Mouse (Mus musculus) forelimb bud, embryonic 11.5 days (tissue): ENCODE data around the gene Olfr60.

ENCODE experiments used
- DNase-seq: peaks from one replicate; pipeline ENCODE4 v3.0.0-alpha.2; 2012; ENCODE audit warnings: low read depth, low spot score

The Olfr60 gene

DNA sequence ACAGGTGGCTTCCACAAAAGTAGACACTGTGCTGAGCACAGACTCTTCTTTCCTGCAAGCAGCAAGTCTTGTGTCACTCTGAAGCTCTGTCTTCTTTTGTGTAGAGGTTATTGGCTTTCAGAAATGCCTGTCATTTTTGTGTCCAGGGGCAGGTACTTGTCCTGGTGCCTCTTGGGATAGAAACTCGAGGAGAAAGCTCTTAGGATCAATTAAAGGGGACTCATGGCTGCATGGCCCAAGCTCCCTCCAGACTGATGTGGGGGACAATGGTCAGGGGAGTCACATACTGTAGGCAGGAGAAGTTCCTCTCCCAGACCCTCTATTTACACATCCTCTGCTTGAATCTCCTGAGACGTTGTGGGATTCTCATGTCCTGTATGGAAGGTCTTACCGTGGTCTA, at the start of gene Olfr60:
Gene Olfr60 (minus strand): TSS at position 101 of the 400 bp plus-strand sequence.
- DNase-seq = no peak

DNA sequence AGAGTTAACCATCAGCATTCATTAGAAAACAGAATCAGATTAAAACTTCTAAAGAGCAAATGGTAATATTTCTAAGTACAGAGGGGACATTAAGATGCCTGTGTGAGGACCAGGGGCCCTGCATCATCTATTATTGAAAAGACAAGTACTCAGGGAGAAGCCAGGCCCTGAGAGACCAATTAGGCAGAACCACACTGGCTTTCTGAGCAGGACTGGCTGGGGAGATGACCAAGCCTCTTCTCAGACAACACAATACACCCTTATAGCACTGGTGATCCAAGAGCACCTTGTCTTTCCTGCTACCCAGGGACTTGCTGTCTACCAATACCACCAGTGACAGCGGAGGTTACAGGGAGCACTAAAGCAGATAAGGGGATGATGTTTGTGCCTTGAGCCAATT, 41.3 kb upstream of the Olfr60 start, which contains the start of gene Olfr531:
Gene Olfr531 (minus strand): TSS at position 101 of the 400 bp plus-strand sequence.
- DNase-seq = no peak

DNA sequence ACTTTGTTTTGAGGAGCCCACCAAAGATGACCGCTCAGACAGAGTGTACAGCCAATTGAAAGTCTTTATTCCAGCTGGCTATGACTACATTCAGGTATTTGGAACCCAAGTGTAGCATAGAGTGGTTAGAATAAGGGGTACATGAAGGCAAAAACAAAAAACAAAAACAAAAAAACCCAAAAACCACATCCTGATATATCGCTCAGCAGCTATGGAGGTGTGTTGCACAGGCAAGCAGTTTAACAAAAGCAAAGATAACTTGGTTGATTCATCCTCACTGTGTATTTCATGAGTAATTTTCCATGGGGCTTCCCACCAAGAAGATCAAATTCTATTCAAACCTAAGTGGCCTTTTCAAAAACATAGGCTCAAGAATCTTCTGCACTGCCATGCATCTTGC, 15.4 kb upstream of the Olfr60 start:
- DNase-seq = no peak

DNA sequence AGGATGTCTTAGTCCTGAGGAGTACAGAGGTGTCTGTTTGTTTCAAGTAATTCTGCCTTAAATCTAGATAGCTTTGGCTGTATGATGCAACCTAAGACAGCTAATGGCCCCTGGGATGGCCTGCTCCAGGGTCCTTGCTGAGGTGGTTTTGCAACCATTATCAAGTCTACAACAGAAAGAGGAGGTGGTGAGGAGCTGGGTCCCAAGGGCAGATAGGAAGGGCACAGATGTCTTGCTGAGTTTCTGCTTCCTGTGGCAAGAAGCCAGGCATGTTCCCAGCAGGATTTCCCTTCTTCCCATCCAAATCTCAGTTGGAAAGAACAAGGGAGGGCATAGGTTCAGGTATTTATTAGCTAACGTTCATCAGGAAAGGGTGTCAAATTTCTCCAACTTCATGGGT, 14.8 kb upstream of the Olfr60 start, which contains the start of gene Olfr530:
Gene Olfr530 (minus strand): TSS at position 101 of the 400 bp plus-strand sequence.
- no peak for DNase-seq

DNA sequence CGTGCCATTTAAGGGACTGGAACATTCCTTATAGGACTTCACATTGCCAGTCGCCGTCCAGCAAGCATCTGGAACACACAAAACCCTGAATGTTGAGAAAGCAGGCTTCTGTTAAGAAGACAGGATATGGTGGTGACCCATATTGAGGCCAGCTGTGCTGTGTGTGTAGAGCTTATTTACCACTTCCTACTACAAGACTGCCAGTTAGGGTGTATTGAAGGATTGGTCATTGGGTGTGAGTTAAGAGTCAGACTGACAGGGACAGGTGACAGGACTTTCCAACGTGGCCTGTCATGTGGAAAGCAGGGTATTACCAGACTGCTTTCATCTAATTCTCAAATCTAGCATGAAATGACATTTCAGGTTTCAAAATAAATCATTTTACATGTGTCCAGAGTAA, 12.8 kb upstream of the Olfr60 start:
- peak; percentile 6 for DNase-seq

DNA sequence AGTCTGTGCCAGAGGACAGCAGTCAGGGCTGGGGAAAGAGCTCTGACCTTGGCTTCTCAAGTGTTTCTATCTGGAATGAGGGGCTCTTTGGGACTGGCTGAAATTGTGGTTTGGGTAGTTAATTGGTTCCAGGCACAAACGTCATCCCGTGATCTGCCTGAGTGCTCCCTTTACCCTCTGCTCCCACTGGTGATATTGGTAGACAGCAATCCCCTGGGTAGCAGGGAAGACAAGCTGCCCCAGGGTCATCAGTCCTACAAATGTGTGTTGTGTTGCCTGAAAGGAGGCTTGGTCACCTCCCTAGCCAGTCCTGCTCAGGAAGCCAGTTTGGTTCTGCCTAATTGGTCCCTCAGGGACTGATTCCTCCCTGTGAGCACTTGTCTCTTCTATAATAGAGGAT, 27.8 kb downstream of the Olfr60 start, which contains the start of gene Olfr527:
Gene Olfr527 (plus strand): TSS at position 301 of the 400 bp plus-strand sequence.
- no peak for DNase-seq

DNA sequence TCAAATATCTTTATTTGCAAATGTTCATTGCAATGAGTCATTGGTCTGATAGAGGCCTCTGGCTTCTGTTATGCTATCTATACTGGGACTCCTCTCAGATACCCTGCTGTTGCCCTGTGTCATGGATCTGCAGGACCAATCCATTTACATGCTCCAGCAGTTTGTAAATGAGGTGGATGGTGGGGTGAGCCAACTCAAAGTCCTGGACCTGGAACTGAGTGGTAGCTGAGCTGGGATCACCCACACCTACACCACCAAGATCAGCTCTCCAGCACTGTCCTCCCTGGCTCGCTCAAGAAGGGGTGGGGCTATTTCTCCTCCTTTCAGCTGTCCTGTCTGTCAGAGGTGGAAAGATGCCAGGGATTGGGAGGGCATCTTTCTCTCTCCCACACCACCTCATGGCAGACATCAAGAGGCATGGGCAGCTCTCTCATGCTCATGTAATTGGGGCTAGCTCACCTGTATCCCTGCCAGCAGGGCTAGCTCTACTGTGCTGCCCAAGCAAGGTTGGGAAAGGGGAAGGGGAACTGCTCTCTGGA, 31.6 kb downstream of the Olfr60 start:
- DNase-seq = no peak

DNA sequence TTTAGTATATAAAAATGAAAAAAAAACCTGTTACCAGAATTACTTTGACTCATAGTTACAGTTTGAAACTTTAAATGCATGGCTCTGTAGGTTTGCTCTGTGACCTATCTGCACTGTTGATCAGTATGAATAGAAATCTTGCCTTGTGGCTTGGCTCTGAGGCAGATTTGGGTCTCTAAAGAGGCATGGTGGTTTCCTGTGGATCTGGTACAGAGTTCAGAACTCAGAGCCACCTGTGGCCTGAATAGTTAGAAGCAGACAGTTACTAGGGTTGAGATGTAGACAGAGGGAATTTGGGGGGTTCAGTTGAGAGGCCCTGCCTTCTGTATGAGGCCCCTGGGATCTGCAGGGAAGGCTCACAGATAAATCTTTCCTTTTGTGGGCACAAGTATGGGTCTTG, 40.3 kb downstream of the Olfr60 start:
- DNase-seq = no peak

DNA sequence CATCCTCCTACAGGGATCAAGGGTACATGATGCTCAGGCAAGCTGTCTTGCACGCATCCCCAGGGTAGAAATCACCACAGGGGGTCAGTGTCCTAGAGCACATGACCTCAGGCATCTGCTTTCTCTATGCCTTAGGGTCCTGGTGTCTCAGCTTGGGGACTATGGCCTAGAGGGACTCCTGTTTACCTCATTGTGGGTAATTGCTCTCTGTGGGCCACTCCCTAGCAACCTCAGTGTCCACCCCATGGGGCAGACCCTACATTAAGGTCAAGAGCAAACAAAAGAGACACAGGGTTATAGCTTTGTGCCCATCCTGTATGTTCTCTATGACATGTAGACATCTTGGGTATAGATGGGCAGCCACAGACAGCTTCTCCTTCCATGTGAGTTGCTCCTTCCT, 40.9 kb downstream of the Olfr60 start, which contains the start of gene Olfr525:
Gene Olfr525 (plus strand): TSS at position 301 of the 400 bp plus-strand sequence.
- DNase-seq = no peak

DNA sequence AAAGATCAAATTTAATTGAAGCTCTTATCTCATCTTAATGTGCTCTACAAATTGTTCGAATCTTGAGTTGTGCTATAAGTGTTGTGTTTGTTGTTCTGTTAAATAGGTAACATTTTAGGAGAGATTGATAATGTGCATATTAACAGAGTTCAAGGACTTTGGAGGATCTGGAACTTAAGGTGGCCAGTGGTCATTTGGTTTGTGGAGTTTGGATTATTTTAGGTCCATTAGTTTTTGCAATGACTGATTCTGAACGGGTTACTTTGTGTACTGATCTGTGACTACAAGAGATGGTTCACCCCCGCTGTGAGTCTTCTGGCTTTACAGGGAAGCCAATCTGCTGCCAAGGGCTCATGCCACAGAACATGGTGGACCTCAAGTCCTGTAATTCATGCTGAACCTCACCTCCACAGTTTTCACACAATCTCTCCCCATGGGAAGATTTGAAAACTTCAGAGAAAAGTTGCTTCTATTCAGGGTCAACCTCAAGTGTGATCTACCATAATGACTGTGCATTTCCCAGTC, 41.5 kb downstream of the Olfr60 start:
- DNase-seq = no peak

DNA sequence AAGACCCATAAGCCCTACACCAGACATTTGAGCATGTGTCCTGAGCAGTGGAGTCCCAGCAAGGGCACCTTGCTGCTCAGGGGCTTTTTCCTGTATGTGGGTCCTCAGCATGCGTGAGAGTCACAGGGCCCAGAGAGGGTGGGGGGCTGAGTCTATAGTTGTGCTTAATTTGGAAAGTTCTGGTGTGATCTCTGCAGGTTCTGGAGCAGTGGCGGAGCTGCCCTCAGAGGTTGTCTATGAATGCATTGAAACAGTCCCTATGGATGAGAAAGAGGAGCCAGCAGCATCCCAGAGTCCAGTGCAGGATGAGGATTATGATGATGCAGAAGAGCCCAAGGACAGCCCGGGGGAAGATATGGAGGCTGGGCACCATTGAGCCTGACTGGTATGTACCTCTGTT, 62.1 kb downstream of the Olfr60 start:
- DNase-seq = no peak

DNA sequence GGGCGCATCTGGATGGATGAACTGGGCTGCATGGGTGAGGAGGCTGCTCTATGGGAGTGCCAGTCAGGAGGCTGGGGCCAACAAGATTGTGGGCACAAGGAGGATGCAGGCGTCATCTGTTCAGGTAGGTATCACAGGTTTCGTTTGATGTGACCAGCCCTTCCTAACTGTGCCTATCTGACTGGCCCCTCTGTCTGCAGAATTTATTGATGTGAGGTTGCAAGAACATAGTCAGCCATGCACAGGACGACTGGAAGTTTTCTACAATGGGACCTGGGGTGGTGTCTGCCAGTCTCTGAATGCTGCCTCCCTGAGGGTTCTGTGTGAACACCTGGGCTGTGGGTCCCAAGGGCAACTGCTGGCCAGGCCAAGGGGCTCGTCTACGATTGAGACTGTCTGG, 64.6 kb downstream of the Olfr60 start:
- DNase-seq = no peak

DNA sequence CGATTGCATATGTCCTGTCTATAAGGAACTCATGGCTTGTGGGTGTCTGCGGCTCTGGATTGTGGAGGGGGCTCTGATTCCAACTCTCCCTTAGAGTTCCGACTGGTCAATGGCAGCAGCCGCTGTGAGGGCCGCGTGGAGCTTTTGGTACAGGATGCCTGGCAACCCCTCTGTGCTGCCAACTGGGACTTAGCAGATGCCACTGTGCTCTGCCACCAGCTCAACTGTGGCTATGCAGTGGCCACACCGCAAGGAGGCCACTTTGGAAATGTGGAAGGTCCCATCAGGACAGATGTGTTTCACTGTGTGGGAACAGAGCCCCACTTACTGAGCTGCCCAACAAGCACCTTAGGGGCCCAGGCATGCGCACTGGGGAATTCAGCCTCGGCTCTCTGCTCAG, 65.7 kb downstream of the Olfr60 start:
- DNase-seq = no peak
